Mouse (Mus musculus) thymus, adult 18-20 months (tissue): ENCODE results near the gene Slc16a10.

ENCODE experiments used
- DNase-seq, 2 experiments: peaks; one replicate each; pipeline ENCODE4 v3.0.0; 2022; ENCODE audit warnings: mixed read lengths in 2 of 2

Slc16a10 gene

DNA sequence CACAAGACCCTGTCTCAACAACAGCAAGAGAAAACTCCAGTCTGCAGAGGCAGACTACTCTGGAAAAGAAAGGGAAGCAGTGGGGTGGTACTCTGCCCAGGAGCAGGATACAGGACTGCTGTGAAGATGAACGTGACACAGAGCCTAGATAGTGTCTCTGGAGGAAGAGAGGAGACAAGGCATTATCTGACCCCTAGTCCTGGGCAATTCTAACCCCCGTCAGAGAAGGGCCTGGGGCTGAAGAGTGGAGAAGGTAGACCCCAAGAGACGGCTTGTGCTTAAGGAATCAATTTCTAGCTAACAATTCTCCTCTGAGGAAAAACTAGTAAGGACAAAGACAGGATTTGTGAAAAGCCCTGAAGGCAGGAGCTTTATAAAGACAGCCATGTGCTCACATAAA is 76.7 kb downstream of the Slc16a10 start:
- no peak for DNase-seq

DNA sequence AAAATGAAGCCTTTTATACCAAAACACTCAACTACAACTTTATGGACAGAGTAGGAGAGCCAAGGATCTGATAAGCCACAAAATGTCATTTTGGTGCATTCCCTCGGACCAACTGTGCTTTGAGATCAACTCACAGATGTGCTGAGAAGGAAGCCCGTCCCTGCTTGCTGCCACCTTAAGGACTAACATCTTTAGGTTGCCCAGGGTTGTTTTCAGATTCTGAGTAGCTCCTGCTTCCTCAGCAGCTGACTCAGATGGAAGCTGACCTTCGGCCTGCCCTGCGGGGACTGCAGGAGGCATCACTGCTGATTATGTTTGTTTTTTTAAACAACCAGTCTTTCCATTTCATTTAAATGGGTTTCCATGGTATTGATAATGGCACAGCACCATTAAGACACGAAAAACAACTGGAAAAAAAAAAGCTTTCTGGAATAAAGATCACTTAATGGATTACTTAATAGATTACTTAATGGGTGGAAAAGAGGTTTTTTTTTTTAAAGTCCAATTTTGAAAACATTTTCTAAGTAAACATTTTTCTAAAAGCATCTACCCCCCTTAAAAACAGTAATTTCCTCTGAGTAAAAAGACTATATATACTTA is 78.7 kb downstream of the Slc16a10 start:
- no peak for DNase-seq

DNA sequence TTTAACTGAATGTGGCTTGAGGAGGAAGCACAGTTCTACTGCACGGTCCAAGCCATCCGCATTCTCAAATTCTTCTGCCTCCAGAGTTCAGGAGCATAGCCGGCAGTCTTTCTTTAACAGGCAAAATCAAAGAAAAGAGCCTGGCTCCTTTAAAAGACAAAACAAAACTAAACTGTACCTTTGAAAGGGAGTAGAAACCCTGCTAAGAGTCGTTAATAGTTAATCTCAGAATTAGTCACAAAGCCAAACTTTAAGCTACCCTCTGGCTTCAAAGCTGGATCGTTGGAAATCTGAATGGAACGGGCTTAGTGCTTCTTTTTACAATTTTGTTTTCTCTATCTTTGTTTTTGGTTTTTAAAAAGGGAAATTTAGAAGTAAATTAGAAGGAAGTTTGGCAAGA is 79.2 kb downstream of the Slc16a10 start:
- DNase-seq, result no peak

DNA sequence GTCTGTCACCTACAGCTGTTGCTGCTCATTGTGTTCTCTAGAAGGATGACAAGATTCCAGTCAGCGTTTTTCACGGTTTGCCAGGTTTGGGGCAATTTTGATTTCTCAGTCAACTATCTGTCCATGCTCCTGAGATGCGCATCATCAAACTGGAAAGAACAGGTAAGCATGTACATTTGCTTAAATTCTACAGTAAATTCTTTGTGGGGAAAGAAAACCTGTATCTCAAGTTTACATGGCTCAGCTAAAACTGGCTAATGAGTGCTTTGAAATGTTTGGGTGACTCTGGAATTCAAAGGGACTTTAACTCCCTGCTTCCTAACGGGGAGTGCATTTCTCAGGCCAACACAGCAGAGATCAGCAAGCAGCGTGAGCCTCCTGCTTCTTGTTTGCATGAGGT is 80.1 kb downstream of the Slc16a10 start:
- no peak for DNase-seq

DNA sequence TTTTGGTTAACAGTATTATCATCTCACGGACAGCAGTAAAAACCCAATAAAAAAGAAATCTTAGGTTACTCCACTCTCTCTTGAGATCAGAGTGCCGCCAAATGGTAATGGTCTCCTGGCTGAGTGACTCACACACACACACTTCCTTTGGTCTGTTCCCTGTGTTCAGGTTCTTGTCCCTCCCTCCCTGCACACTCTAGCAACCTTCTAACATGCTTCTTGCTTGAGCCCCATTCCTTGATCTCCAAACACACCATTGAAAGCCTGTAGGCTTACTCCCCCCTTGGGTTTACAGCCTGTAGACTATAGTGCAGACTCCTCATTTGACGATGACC is 83.3 kb downstream of the Slc16a10 start:
- no peak for DNase-seq

DNA sequence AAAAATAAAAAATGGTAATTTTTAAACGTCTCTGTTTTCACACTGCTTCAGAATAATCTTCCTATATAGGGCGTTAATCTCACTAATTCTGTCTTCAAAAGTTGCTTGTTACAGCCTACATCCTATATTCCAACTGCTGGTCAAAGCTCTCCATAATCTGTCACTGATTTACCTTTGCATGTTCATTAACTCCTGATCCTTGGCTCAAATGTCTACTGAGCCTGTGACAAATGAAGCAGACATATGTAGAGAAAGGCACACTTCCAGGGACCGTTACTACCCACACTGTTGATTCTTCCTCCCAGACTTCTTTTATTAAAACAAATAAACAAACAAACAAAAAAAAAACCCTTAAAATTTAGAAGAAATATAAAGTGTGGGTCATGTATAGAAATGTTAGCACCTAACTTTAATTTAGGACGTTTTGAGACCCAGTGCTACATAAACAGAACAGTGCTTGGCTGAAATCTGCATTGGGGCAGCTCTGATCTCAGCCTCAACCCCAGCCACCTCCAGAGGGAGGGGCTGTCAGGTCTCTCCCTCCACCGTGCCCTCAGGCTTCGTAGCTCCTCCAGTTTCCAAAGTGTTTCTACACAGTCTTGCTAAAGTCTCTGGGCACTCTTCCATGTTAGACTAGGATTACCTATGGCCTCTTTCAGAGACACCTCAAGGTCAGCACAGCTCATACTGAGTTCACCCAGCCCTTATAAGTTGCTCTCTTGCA is 83.8 kb downstream of the Slc16a10 start:
- no peak for DNase-seq

DNA sequence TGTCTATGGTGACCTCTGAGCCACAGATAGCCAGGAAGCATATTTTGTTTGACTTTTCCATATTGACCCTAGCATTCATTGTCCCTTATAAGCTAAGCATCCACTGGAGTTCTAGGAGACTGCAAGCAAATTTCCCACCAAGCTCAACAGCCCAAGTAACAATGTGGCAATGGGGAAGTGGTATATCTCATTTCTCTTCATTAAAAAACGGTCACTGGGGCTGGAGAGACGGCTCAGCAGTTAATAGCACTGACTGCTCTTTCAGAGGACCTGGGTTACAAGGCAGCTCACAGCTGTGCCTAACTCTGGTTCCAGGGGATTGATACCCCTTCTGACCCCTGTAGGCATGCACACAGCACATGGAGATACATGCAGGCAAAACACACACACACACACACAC is 84.4 kb downstream of the Slc16a10 start:
- DNase-seq, result no peak

DNA sequence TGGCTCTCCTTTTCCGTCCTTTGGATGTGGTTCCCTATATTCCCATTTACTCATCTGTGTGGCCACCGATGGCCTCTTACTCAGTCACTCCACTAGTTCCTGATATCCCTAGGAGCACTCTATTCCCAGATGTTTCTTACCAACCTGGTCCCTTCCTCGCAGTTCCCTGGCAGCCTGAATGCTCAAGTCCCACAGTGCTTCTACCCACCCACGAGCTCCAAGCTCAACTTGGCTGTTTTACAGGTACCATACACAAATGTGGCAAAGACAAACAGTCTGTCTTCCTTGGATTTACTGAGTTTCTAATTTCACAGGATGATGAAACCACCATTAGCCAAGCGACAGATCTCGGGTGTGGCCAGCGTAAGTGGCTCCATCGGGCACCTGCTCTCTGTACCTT is 87.6 kb downstream of the Slc16a10 start:
- DNase-seq, result no peak

DNA sequence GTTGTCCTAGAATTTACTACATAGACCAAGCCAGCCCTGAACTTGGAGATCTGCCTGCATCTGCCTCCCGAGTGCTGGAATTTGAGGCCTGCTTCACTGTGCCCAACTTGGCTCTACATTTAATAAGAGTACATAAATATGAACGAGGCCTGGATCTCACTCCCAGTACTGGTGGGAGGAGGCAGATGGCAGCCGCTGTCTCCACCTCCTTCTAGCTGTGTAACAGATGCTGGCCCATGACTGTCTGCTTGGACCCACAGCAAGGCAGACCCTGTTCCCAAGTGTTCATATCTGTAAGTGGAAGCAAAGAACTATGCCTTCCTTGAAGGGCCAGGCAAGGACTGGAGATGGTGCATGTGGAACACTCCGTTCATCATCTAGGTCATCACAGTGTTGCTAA is 88.2 kb downstream of the Slc16a10 start:
- DNase-seq, result no peak

DNA sequence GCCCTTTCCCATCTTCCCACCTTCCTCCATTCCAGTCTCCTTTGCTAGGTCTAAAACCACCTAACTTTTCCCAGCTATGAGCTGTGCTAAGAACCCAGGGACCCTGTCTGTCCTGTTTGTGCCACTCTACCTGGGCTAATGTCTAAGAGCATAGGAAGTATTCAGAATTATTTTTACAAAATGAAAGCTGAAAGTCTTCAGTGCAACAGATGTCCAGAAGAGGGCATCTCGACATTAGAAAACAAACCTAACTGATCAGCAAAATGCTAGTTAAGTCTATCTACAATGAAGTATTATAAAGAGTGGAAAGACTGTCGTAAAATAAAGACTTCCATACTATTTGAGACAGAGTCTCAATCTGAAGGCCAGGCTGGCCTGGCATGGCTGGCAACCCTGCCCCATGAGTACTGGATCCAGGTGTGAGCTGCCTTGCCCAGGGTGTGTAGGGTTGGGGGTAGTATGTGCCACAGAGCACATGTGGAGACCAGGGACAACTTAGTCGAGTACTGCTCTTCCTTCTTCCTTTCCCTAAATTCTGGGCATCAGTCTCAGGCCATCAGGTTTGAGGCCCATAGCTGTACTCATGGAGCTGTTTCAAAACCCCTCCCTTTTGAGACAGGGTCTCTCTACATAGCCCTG is 88.7 kb downstream of the Slc16a10 start:
- no peak for DNase-seq

DNA sequence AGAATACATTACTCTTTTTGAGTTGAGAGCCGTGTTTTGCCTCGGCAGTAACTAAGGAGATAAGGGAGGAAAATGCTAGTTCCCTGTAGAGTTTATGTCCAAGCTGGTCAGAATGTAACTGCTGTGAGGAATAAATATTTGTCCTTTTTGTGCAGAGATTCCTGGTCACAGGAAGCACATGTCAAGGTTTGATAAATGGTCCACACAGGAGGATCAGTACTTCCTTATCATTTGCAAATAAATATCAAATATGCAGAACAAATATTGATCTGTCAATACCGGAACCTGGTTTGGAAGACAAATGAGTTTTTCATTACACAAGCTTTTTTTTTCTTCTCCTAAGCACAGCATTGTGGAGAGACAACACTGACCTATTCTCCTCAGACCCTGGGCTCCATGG is 90.1 kb downstream of the Slc16a10 start:
- DNase-seq, result no peak

DNA sequence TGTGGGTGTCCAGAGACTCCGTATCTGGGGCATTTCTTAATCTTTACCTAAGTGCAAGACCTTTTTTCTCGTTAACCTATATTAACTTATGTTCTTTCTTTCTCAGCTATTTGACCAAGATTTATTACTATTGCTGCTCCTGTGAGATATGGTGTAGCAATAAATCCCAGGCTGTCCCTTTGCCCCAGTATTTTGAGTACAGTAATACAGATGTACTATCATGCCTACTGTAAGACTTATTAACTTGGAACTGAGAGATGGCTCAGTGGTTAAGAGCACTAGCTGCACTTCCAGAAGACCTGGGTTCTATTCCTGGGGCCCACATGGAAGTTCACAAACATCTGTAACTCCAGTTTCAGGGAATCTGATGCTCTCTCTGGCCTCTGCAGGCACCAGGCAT is 91.3 kb downstream of the Slc16a10 start:
- DNase-seq, result no peak

DNA sequence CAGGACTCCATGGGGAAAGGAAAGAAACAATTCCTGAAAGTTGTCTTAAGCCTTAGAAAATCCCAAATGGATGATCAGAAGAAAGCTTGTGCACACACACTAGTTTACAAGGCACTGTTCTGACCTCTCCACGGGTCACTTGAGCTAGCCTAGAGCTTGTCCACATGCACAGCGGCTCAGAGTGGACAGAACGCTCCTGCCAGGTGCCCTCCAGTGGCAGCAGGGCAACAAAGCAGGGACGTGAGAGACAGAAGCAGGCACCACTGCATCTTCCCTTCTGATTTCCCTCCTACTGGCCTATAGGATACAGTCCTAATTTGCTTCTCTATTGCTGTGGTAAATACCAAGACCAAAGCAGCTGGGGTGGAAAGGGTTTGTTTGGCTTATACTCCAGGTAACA is 100.7 kb downstream of the Slc16a10 start:
- no peak for DNase-seq

DNA sequence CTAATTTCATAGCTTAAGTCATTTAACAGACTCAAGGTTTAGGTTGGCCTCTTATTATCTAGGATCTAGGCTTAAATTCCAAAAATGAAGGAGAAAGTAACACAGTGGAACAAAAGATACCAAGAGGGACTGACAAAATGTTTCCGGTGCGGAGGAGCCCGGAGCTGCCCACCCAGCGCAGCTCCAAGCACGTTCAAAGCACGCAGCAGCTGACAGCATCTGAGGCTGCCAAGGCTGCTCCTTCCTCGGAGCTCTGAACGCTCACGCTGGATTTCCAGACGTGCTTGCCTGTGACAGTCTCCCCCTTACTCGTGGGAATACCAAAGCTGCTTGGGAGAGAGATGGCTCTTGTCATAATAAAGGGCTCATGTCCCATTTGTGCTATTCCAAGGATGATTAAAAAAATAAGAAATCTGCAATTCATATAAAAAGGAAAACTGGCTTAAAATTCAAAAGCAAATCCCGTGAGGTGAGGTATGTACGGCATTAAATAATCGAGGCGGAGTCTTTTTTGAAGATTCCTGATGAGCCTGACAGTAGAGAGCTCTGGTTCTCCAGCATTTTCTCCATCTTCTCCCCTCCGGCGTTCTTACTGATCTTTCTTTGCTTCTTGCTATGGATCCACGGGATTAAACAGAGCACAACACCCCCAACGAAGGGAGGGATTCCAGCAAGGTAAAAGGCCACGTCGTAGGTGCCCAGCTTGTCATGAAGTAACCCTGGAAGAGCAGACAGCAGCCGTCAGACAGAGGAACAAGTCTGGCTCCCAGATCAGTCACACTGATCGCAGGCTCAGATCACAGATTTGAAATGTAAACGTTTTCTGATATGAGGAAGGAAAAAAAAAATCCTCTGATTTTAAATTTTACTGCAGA is 105.1 kb downstream of the Slc16a10 start:
- no peak for DNase-seq

DNA sequence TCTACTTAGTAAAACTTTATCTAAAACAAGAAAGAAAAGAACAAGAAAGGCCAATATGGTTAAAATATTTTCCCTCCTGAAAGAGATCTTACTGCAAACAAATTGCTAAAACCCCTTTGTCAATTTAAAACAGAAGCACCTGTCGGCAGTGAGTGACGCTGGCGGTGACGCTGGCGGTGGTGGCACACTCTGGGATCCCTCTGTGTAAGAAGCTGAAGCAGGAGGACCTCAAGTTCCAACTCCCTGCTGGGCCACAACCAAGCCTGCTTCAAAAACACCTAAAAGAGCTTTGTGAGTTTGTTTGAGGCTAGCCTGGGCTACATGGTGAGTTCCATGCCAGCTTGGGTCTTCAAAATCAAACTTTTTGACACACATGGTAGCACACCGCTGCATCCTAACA is 107.1 kb downstream of the Slc16a10 start:
- DNase-seq, result no peak

DNA sequence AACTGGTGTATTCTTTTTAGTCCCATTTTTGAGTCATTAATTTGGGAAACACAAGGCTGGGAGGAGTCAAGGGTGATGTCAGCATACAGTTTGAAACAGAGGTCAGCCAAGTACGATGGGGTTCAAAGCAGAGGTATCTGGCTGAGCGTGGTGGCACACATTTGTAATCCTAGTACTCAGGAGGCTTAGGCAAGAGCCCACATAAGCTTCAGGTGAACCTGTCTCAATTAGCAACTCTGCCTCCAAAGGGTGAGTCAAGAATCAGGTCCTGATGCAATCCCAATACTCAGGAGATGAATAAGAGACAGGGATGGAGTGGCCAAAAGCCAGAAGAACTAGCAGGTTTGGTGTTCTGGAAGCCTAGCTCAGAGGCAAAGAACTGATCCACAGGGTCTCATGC is 109.2 kb downstream of the Slc16a10 start:
- DNase-seq, result no peak

DNA sequence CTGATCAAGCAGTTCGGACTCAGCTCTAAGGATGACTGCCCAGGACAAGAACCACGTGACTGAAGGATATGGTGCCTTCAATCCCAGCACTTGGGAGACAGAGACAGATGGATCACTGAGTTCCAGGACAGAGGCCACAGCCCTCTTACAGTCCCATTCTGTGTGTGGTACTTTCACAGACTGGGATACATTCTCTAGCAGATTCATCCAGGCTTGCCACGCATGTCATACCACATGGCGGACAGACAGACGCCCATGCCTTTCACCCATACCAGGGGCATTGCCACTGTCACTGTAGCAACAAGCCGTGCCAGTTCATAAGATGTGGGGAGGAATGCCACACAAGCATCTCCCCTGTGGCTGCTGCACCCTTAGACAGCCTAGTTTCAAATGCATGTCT is 111.3 kb downstream of the Slc16a10 start:
- no peak for DNase-seq

DNA sequence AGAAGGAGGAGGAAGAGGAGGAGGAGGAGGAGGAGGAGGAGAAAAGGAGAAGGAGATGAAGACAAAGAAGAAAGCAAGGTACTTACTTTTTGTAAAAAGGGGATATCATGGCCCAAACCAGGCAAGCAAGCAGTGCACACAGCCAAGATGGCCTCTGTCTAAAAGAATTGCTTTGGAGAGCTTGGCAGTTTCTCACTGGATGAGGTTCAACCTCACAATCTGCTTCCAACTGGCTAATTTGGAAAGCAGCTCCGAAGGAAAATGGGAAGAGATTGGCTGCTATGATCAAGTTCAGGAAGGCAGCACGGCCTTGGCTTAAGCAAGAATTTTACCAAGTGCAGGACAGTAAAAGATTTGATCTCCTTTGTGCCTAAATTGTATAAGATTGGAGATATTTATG is 112.4 kb downstream of the Slc16a10 start:
- DNase-seq, result no peak

DNA sequence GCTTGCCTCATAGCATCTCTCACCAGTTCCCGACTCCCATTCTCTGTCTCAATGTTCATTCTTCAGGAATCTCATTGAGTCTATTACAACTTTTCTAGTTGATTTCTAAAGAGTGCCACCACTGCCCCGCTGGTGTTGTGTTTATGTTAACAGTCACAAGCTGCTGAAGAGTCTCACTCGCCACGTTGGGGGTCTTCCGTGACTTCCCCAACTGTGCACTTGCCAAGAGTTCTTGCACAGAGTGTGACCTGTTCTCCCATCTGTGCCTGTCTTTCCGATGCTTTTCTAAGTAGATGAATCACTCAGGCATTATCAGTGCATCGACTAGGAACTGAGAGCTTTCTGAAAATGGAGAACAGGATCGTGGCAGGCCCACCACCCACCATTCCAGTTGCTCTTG is 114.0 kb downstream of the Slc16a10 start:
- no peak for DNase-seq

DNA sequence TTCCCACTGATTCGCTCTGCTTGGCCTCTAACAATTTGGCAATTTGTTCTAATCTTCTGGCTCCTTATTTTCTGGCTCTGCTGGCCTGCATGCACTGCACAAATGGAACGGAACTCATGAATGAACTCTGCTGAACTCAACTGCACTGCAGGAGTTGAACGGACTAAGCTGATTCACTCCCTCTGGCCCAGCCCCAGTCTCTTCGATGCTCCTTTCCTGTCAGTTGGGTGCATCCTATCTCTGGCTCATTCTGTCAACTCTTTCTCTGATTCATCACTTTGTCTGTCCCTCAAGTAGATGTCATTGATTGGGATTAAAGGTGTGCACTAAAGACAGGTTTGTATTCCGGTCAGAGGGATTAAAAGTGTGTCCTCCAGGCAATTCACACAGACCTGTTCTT is 115.5 kb downstream of the Slc16a10 start:
- no peak for DNase-seq

DNA sequence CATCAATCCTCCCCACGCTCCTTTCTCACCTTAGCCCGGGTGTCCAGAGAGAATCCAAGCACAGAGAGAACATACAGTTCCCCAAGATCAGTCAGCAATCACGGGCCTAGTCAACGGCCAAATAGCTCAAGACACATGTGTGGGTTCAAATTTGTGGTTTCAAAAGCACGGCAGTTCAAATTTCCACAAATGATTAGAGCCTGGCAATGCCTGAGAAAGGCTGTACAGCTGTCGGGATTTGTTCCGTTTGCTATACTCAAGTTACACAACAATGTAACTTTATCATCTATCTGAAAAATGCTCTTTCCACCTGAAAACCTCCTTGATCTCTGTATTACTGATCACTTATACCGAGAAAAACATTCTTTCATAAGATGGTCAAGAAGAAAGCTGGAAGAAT is 116.5 kb downstream of the Slc16a10 start:
- DNase-seq, result no peak

DNA sequence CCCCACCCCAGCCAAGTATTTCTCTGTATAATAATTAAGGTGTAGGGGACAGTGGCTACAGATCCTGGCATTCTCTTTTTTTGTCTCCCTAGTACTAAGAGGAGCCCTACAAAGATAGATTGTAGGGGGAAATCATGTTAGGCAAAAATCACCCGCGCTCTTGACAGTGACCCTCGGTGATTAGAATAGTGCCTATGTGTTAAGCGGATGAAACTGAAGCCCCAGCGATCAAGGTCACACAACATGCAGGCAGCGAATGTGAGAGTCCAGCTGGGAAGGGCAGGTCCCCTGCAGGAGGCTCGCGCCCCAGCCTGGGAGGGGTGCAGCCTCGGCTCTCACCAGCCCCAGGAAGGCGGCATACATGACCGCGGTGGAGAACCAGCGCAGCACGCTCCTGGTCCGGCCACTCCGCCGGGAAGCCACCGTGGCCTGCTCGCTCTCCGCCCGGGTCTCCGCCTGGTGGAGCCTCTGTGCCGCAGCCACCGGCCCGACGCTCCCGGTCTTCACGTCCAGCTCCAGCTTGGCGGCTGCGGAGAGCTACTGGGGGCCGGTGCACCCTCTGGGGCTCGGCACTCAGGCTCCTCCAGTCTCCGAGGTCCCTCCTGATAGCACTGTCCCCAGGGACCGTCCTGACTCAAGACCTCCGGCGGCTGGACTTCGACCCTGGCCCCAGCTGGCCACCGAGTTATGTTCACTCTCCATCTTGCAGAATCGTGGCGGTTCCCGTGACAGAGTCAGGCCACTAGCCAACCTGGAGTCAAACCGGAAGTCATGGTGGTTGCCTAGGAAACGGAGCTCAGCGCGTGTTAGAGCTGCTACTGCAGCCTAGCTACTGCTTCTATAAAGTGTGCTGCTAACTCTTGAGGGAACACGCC is 117.3 kb downstream of the Slc16a10 start, which contains the start of gene Mfsd4b1:
Mfsd4b1 (minus strand) TSS at position 715 of the 875 bp plus-strand sequence.
- peak; percentile 47 to 72 for DNase-seq

DNA sequence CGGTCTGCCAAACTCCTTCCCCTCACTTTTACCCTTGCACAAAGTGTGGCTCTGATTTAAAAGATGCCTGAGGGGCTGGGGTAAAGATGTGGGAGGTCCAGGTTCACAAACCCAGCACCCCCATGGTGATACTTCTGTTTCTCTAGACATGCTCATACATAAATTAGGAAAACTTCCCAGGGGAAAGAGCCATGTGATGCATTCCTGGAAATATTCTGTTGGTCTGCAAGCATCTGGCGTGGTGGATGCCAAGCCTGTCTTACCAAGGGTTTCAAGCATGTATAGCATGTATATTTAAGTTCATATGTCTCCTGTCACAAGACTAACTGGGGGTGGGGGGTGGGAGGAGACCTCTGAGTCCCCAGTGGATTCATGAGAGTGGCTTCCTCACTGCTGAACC is 121.7 kb downstream of the Slc16a10 start:
- DNase-seq, result no peak
